Mouse (Mus musculus) liver, embryonic 12.5 days (tissue): Measurements from ENCODE around the gene Plaur. TPM values are rescaled to one million over a fixed set of nuclear protein-coding genes. Genes with fewer than 3 reads are reported as not detected.
A peak's percentile ranks its signal among the peaks of the same experiment; 100 is the strongest.

Experiments used
- ATAC-seq: fragments of 200-750 bp; cut with Nextera tagmentation; 2 replicates; pipeline ENCODE4 v1.8.0; 2017; ENCODE audit warnings: moderate number of reproducible peaks, mild to moderate bottlenecking, moderate library complexity
- H3K27ac ChIP-seq: fragments of 300-500 bp; sonication (generic); 2 replicates; pipeline ENCODE4 v1.5.1; 2016; ENCODE audit warnings: mild to moderate bottlenecking
- H3K27me3 ChIP-seq: fragments of 300-500 bp; sonication (generic); replicated peaks from 2 replicates; pipeline ENCODE4 v1.6.1; 2016; ENCODE audit warnings: mild to moderate bottlenecking, moderate library complexity
- H3K36me3 ChIP-seq: fragments of 300-500 bp; sonication (generic); 2 replicates; pipeline ENCODE4 v1.6.1; 2016; ENCODE audit warnings: mild to moderate bottlenecking, moderate library complexity
- H3K4me1 ChIP-seq: fragments of 300-500 bp; sonication (generic); 2 replicates; pipeline ENCODE4 v1.6.1; 2016
- H3K4me2 ChIP-seq: fragments of 300-500 bp; sonication (generic); 2 replicates; pipeline ENCODE4 v1.6.1; 2016; ENCODE audit warnings: mild to moderate bottlenecking, moderate library complexity
- H3K4me3 ChIP-seq: fragments of 300-500 bp; sonication (generic); 2 replicates; pipeline ENCODE4 v1.5.1; 2016; ENCODE audit warnings: mild to moderate bottlenecking, moderate library complexity
- H3K9ac ChIP-seq: fragments of 300-500 bp; sonication (generic); 2 replicates; pipeline ENCODE4 v1.6.1; 2016; ENCODE audit warnings: mild to moderate bottlenecking, moderate library complexity
- H3K9me3 ChIP-seq: fragments of 300-500 bp; sonication (generic); replicated peaks from 2 replicates; pipeline ENCODE4 v1.6.1; 2016; ENCODE audit warnings: mild to moderate bottlenecking, moderate library complexity
- whole genome bisulfite sequencing: fragments of 180-500 bp; shearing (Covaris S2); methylation state at CpG from one replicate; pipeline ENCODE4 v1.1.7; 2016; ENCODE audit not compliant: insufficient replicate concordance; 5-methylcytosine and 5-hydroxymethylcytosine counted together
- polyA plus RNA-seq: library from polyadenylated mRNA; unstranded; fragments of >200 nt; fragmentation: Nextera tagmentation; extraction: Ambion mirVana; gene quantifications from 2 replicates; pipeline ENCODE4 v1.2.1, GENCODE M21; 2016

Gene Plaur
- polyA plus RNA-seq, 1 experiment from 2014 or later: 2.8 TPM

DNA sequence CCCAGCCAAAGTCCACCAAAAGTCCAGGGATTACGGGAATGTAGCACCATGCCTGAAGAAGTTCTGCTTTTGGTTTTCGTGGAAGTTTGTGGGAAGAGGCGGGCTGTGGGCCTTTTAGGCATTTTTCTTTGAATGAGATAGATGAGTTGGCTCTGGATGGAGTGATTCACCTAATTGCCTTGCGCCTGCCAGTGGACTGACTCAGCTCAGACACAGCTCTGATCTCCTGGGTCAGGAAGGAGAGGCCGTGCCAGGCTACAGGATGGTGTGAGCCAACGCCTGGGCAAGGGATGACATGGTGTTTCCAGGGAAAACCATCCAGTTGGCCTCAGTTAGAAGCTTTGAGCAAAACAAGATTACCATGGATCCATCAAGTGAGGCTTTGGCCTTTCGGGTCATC, 8.1 kb downstream of the Plaur start:
- Histone ChIP-seq H3K36me3 (peaks cover 15% of the 10 kb centered on the region; the same call in 1 of the 2 replicates), H3K4me1 (no peaks in the 10 kb centered on the region), H3K27me3 (no peaks in the 10 kb centered on the region), H3K27ac (no peak overlapping the region), H3K4me2 (no peak overlapping the region), H3K9me3 (0 out of 2 replicates have a peak, but pooled peaks cover 3% of the 10 kb centered on the region), H3K4me3 (no peak overlapping the region), H3K9ac (no peak overlapping the region)
- ATAC-seq: no peak
- 82% methylated on average over 7 of the region's 7 CpGs for WGBS

DNA sequence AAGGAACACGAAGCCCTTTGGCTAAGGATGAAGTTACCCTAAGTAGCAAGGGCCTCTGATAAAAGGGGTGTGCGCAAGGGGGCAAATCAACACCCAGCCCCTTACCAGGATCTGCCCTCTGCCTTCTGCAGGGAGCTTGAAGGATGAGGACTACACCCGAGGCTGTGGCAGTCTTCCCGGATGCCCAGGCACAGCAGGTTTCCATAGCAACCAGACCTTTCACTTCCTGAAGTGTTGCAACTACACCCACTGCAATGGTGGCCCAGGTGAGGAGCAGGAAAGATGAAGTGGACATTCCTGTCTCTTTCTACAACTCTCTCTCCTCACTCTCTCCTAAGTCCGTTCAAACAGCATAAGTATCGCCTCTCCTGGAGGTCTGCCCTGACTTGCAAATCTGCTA, 10.2 kb downstream of the Plaur start:
- no peak overlapping the region for H3K27ac ChIP-seq
- 79% methylated on average over 6 of the region's 6 CpGs for WGBS
- H3K4me2 ChIP-seq: no peak overlapping the region
- no peaks in the 10 kb centered on the region for H3K27me3 ChIP-seq
- H3K9ac ChIP-seq: no peak overlapping the region
- no peaks in the 10 kb centered on the region for H3K4me1 ChIP-seq
- ATAC-seq: no peak
- H3K9me3 ChIP-seq: 0 out of 2 replicates have a peak, but pooled peaks cover 3% of the 10 kb centered on the region
- no peak overlapping the region for H3K4me3 ChIP-seq
- H3K36me3 ChIP-seq: peaks cover 9% of the 10 kb centered on the region; the same call in 1 of the 2 replicates

DNA sequence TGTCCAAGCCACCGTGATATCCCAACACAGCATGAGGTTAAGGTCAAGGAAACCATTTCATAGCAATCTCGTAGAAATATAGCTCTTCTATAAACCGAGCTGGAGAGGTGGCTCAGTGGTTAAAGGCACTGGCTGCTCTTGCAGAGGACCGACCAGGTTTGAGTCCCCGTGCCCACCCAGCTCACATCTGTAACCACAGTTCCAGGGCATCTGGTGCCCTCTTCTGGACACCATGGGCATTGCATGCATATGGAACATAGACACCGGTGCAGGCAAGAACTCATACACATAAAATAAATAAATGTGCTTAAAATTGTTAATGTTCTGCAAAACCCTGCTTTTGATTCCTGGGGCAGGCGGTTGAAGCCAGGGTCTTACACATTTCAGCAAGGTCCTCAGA, 10.7 kb downstream of the Plaur start:
- WGBS: 66% methylated on average over 7 of the region's 7 CpGs

DNA sequence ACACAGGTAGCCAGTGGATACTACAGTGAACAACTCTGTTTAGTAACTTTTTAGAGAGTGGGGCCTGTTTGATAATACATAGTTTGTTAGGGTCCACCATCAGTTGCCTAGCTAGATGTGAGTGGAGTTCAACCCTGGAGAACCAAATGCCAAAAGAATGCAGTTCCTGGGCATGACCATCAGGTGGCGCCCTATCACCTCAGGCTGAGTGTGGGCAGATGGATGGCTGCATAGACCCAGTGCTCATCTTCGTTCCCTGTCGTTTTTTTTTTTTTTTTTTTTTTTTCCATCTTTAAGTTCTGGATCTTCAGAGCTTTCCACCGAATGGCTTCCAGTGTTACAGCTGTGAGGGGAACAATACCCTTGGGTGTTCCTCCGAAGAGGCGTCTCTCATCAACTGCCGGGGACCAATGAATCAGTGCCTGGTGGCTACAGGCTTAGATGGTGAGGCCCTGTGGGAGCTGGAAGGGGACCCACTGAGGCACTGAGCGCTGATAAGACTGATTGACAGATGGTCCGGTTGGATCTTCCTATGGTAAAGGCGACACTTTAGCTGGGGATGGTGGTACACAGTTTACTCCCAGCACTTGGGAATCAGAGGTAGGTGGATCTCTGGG, 11.7 kb downstream of the Plaur start:
- WGBS: 53% methylated on average over 10 of the region's 10 CpGs

More for the DNA sequence above, 10.7 kb downstream of the Plaur start:
- Histone ChIP-seq H3K4me3 (no peak overlapping the region), H3K9ac (no peak overlapping the region), H3K27me3 (no peaks in the 10 kb centered on the region), H3K36me3 (peaks cover 9% of the 10 kb centered on the region; the same call in 1 of the 2 replicates), H3K4me2 (no peak overlapping the region), H3K9me3 (peaks cover 3% of the 10 kb centered on the region; the same call in 1 of the 2 replicates), H3K27ac (no peak overlapping the region), H3K4me1 (no peaks in the 10 kb centered on the region)
- no peak for ATAC-seq

DNA sequence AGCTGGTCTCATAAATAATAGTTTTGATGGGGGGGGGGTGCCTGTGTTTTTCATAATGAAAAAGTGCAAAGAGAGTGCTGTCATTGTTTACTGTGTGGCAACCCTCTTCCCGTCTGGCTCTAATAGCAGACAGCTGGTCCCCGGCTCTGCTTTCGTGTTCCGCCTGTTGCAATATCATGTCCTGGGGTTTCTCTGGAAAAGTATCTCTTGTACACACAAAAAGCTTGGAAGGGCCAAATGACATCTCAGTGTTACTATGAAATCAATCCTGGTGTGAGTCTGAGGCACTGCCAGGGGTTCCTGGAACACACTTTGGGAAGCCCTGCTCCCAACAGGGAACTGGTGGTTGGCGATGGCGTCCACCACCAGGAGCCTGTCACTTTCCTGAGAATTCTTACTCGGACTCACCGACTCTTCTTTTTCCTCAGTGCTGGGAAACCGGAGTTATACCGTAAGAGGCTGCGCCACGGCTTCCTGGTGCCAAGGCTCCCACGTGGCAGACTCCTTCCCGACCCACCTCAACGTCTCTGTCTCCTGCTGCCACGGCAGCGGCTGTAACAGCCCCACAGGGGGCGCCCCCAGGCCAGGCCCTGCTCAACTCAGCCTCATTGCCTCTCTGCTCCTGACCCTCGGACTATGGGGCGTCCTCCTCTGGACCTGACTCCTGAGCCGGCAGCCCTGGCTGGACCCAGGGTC, 12.7 kb downstream of the Plaur start:
- Histone ChIP-seq H3K9me3 (peaks cover 3% of the 10 kb centered on the region; the same call in 1 of the 2 replicates), H3K4me2 (peak overlapping the region; percentile 3; the same call in 1 of the 2 replicates), H3K9ac (no peak overlapping the region), H3K27me3 (peaks cover 19% of the 10 kb centered on the region), H3K4me1 (no peaks in the 10 kb centered on the region), H3K4me3 (no peak overlapping the region), H3K27ac (no peak overlapping the region), H3K36me3 (peaks cover 6% of the 10 kb centered on the region; the same call in 1 of the 2 replicates)
- WGBS: 61% methylated on average over 21 of the region's 21 CpGs
- no peak for ATAC-seq

More for the DNA sequence above, 11.7 kb downstream of the Plaur start:
- Histone ChIP-seq H3K27ac (no peak overlapping the region), H3K27me3 (peaks cover 10% of the 10 kb centered on the region), H3K9ac (no peak overlapping the region), H3K4me3 (no peak overlapping the region), H3K9me3 (peaks cover 3% of the 10 kb centered on the region; the same call in 1 of the 2 replicates), H3K36me3 (peaks cover 8% of the 10 kb centered on the region; the same call in 1 of the 2 replicates), H3K4me1 (no peaks in the 10 kb centered on the region), H3K4me2 (no peak overlapping the region)
- 0 out of 2 replicates have a peak, but pooled peaks have one; percentile 25 for ATAC-seq

DNA sequence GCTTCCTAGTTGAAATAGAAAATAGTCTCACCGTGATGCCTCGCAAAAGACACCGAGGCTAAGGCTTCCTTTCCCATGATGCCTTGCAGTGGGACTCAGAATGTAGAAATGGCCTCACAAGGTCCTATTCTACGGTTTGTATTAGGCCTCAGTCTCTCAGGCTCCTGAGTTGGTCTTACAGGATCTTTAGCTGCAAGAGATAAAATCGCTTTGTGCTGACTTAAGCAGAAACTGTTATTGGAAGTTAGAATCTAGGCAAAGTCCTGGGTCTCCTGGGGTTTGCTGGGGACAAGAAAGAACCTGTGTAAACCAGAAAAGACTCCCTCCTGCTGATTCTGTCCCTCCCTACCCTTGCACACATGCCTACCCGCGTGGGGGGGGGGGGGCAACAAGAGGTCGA, 14.1 kb downstream of the Plaur start:
- Histone ChIP-seq H3K9ac (no peak overlapping the region), H3K9me3 (peaks cover 3% of the 10 kb centered on the region; the same call in 1 of the 2 replicates), H3K36me3 (peaks cover 6% of the 10 kb centered on the region; the same call in 1 of the 2 replicates), H3K4me3 (no peak overlapping the region), H3K4me1 (peaks cover 4% of the 10 kb centered on the region), H3K27me3 (peaks cover 33% of the 10 kb centered on the region), H3K4me2 (no peak overlapping the region), H3K27ac (no peak overlapping the region)
- WGBS: 66% methylated on average over 8 of the region's 8 CpGs
- no peak for ATAC-seq

DNA sequence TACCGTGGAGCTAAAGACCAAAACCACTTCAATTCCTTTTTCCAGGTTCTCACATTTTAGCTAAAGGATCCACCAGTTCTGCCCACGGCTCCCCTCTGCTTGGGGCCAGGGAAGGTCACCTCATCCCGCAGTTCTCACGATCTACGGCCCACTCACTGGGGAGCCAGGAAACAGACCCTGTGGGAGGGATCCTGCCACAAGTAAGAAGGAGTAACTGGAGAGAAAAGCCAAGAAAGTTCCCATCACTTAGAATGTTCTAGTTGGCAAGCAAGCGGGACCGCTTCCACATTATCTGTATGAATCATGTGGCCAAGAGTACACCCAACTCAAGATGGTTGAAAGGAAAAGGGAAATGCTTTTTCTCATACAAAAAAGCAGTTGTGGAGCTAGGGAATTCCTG, 14.6 kb downstream of the Plaur start:
- Histone ChIP-seq H3K4me1 (peaks cover 10% of the 10 kb centered on the region), H3K9me3 (peaks cover 3% of the 10 kb centered on the region; the same call in 1 of the 2 replicates), H3K27ac (no peak overlapping the region), H3K4me3 (no peak overlapping the region), H3K27me3 (peaks cover 38% of the 10 kb centered on the region), H3K9ac (no peak overlapping the region), H3K36me3 (peaks cover 6% of the 10 kb centered on the region; the same call in 1 of the 2 replicates), H3K4me2 (no peak overlapping the region)
- no peak for ATAC-seq
- 72% methylated on average over 7 of the region's 7 CpGs for WGBS

DNA sequence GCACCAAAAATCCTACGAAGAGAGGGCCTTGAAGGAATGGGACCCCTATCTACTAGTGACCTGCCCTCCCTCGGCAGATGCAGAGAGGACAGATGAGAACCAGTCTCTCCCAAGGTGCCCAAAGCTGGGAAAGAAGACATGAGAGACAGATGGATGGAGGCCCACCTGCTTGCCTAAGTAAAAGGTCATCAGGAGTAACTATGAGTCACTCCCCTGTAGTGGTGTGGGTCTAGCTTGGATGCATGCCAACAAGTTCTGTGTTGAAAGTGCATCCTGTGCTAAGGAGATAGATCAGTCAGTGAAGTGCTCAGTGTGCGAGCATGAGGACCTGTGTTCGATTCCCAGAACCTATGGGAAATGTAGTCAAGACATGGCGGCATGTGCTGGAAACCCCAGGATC, 16.6 kb downstream of the Plaur start:
- H3K36me3 ChIP-seq: no peaks in the 10 kb centered on the region
- H3K9ac ChIP-seq: no peak overlapping the region
- H3K9me3 ChIP-seq: no peaks in the 10 kb centered on the region; the same call in 1 of the 2 replicates
- WGBS: 62% methylated on average over 5 of the region's 5 CpGs
- peaks cover 59% of the 10 kb centered on the region for H3K27me3 ChIP-seq
- no peak overlapping the region for H3K27ac ChIP-seq
- no peak for ATAC-seq
- no peak overlapping the region for H3K4me3 ChIP-seq
- H3K4me1 ChIP-seq: peaks cover 14% of the 10 kb centered on the region
- H3K4me2 ChIP-seq: no peak overlapping the region

DNA sequence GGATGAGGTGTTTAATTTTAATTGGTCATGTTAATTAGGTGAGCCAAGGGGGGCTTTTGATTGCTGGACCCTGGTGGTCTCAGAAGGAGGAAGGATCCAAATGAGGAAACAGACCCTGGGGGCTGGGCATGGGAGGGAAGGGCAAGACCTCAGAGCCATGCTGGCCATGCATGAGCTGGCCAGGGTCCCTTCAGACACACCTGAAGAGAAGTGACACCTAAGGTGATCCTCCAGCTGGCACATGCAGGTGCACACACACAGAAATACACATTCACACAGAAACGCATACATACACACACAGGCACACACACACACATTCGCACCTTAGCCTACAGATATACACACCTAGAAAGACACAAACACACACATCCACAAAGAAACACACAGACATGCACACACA, 17.4 kb downstream of the Plaur start:
- H3K27me3 ChIP-seq: peaks cover 66% of the 10 kb centered on the region
- no peak overlapping the region for H3K9ac ChIP-seq
- ATAC-seq: no peak
- no peak overlapping the region for H3K4me3 ChIP-seq
- 70% methylated on average over 2 of the region's 2 CpGs for WGBS
- no peak overlapping the region for H3K27ac ChIP-seq
- H3K4me2 ChIP-seq: no peak overlapping the region
- H3K4me1 ChIP-seq: peaks cover 14% of the 10 kb centered on the region
- H3K9me3 ChIP-seq: no peaks in the 10 kb centered on the region; the same call in 1 of the 2 replicates
- H3K36me3 ChIP-seq: no peaks in the 10 kb centered on the region

DNA sequence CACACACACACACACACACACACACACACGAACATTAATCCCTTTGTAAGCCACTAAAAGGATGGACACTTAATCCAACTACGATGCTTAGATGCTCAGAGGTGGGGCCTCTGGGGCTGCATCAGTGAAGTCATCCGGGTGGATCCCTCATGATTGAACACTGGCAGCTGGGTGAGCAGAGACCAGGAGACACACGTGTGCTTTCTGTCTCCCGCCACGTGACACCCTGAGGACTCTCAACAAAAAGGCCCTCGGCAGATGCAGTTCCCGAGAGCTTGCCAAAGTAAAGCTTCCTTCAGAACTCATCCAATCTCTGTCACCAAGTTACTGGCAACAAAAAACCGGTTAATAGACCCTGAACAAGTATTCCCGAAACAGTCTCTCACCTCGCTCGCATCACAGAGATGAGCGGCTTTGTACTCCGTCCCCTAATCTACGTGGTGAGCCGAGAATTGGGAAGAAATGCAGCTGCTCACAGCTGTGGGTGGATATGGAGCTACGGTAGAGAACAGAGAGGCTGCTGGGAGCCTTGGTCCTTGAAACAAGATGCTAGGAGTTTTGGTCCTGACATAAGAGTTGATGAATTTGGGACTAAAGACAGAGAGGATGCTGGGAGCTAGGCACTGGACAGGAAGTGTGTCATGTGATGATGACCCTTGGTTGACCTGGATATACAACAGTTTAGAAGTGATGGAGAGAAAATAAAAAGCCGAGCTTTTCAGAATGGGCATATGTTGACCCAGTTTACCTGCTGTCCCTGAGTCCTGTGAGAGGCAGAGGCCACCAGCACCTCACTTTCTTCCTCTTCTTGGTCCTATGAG, 18.0 kb downstream of the Plaur start:
- Histone ChIP-seq H3K9ac (no peak overlapping the region), H3K9me3 (no peaks in the 10 kb centered on the region; the same call in 1 of the 2 replicates), H3K4me3 (no peak overlapping the region), H3K4me1 (peaks cover 14% of the 10 kb centered on the region), H3K27ac (no peak overlapping the region), H3K27me3 (peaks cover 73% of the 10 kb centered on the region), H3K4me2 (no peak overlapping the region), H3K36me3 (no peaks in the 10 kb centered on the region)
- ATAC-seq: no peak
- 58% methylated on average over 18 of the region's 18 CpGs for WGBS

DNA sequence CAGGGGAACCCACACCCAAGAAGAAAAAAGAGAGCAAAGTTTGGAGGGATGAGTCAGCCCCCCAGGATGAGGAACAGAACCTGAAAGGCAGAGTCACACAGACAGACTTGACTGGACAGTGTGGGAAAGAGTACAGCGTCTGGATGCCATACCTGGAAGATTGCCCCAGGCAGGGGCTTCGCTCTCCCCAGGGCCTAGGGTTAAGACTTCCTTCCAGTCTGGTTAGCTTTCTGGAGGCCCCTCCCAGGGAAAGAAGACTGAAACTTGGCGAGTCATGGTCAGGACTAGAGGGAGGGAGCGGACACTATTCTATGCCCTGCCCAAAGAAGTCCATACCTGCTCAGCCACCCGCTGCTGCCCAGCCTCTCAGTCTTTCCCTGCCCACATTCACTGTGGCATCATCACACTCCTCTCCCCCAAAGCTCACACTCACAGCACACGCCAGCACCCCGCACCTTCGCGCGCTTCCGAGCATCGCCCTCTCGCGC, 18.7 kb downstream of the Plaur start:
- H3K4me2 ChIP-seq: peak overlapping the region; percentile 78
- H3K27ac ChIP-seq: no peak overlapping the region
- H3K4me3 ChIP-seq: peak overlapping the region; percentile 61
- peaks cover 14% of the 10 kb centered on the region for H3K4me1 ChIP-seq
- H3K9me3 ChIP-seq: no peaks in the 10 kb centered on the region; the same call in 1 of the 2 replicates
- whole genome bisulfite sequencing: 14% methylated on average over 14 of the region's 14 CpGs
- no peaks in the 10 kb centered on the region for H3K36me3 ChIP-seq
- H3K9ac ChIP-seq: no peak overlapping the region
- H3K27me3 ChIP-seq: peaks cover 80% of the 10 kb centered on the region
- ATAC-seq: peak; percentile 24
